Mouse (Mus musculus) heart, adult 9 months (tissue): ENCODE measurements around the gene Tpst1.
A peak's percentile ranks its signal among the peaks of the same experiment; 100 is the strongest.
"Not testable (repeated sequence)": the region's sequence is repeated elsewhere in the genome, so short reads cannot be mapped to it uniquely, and the experiment has no call there.

Experiments
- DNase-seq, 2 experiments: peaks; one replicate each; pipeline ENCODE4 v3.0.0; 2022; ENCODE audit warnings: low spot score in 2 of 2

Gene Tpst1

GRCm38 (mm10) chr5:130073026-130073425 is at the start of gene Tpst1:
Gene Tpst1 (plus strand): TSS chr5:130073326.
- DNase-seq, result no peak

DNA sequence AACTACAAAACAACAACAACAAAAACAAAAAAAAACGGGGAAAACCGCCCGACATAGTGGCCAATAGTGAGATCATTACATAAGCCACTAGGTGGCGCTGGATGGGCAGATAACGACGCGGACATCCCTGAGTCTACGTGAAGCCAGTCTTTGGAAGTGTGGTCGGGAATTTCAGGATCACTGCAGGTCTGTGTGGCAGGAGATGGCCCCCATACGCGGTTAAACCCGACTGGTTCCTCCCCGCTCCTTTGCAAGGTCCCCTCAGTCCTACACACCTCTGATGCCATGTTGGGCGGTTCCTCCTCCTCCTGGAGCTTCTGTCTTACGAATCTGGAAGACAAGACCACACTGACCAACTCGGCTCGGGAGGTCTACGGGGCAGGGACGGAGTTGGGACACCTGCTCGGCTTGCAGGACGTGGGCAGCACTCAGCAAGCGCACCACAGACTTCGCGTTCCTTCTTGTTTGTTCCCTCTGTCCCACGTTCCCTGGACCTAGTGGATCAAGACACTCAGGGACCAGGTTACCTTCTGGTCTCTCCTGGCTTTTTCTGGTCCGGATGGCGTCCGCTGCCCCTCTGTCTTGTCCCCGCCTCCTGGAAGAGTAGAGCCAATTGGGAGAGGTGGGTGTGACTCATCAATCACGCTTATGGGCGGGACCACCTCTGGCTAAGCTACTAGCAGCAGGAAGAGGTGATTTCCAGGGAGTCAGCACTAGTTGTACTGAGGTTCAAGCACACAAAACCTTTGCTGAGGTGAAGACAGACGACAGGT is 49.2 kb upstream of the Tpst1 start:
- peak; percentile 90 to 93 for DNase-seq

DNA sequence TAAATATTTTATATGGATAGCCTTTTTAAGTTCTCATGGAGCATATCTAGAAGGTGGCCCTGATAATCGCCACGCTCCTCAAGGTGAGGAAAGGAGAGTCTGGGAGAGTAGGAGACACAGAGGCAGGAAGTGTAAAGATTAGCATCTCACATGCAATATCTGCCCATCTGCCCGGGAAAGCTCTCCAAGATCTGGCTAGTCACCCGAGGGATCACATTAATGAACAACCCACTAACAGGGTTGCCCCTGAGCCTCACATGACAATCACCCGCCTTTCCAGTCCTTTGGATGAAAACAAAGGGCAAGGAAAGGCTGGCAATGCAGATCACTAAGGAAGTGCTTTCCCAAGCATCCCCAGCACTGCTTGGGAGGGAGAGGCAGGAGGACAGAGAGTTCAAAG is 46.0 kb upstream of the Tpst1 start:
- DNase-seq, result no peak

- DNase-seq, result no peak
These were observed 45.4 kb upstream of the Tpst1 start for GRCm38 (mm10) chr5:130027696-130028095.

DNA sequence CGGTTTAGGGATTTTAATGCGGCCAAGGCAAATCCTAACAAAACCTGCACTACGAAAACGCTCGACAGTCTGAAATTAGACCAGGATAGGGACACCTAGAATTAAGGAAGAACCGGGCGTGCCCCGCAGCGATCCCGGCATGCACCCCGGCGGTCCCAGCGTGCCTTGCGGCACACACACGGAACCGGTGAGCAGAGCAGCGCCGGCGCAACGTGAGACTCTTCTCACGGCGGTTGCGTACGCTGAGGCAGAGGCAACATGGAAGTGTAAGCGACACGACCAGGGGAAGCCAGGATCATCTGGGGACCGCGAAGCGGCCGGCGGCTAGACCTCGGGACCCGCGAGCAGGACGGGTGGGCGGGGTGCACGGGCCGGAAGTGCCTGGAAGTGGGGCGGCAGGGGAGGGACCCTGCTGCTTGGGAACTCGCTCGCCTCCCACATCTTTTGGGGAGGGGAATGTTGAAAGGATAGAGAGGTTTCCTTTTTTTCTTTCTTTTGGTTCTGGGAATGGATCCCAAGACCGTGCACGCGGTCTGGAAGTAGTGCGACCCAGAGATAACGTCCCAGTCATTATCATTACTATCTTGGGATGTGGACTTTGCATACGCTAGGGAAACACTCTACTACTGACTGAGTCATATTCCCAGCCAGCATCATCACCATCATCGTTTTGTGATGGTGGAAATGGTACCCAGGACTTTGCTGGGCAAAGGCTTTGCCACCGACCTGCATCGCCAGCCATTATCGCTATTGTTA is 43.8 kb upstream of the Tpst1 start, which contains the start of the genes Asl and Crcp:
Gene Asl (minus strand): TSS at position 106 of the 756 bp plus-strand sequence.
Gene Crcp (plus strand): TSS at position 149 of the 756 bp plus-strand sequence.
- DNase-seq, result peak; percentile 83 to 85

GRCm38 (mm10) chr5:130031410-130032390 is 41.4 kb upstream of the Tpst1 start:
- no peak for DNase-seq

GRCm38 (mm10) chr5:130033869-130034268 is 39.3 kb upstream of the Tpst1 start:
- no peak for DNase-seq

GRCm38 (mm10) chr5:130036300-130036699 is 36.8 kb upstream of the Tpst1 start:
- not testable (repeated sequence) for DNase-seq

GRCm38 (mm10) chr5:130037752-130038455 is 35.2 kb upstream of the Tpst1 start:
- peak; percentile 74 to 80 for DNase-seq

GRCm38 (mm10) chr5:130040797-130041196 is 32.3 kb upstream of the Tpst1 start:
- DNase-seq, result no peak

DNA sequence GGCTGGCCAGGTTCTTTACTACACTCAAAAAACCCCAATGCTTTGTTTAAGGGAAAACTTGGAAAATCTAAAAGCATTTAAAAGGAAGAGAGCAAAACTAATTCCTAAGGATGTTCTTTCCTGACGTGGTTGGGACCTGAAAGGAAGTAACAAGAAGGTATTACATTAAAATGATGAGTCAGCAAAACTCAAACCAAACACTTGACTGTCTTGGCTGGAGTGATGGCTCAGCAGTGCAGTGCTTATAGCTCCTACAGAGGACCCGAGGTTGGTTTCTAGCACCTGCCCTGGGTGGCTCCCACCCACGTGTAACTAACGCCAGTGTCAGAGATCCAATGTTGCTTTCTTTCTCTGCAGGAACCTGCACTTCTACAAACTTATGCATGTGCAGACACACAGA is 31.9 kb upstream of the Tpst1 start:
- DNase-seq, result no peak

DNA sequence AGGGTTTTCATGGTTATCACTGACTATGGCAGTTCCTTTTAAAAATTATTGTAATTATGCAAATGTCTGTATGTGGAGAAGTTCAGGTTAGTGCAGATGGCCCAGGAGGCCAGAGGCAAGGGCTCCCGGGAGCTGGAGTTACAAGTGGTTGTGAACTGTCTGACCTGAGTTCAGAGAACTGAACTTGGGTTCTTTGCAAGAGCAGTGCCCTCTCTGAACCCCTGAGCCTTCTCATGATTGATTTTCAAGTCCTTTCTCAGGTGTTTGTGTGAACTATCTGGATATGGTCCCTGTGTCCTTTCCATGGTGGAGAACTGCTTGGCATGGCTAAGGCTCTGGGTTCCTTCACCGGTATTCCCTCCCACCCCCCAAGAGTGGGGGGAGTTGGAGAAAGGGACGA is 29.4 kb upstream of the Tpst1 start:
- DNase-seq, result no peak

GRCm38 (mm10) chr5:130044201-130044695 is 28.9 kb upstream of the Tpst1 start:
- peak; percentile 76 to 84 for DNase-seq

- DNase-seq, result no peak
These were observed 27.0 kb upstream of the Tpst1 start for GRCm38 (mm10) chr5:130046100-130046499.

GRCm38 (mm10) chr5:130046589-130046988 is 26.5 kb upstream of the Tpst1 start:
- DNase-seq, result peak in 1 of 2 experiments; percentile 21

- DNase-seq, result no peak
These were observed 26.1 kb upstream of the Tpst1 start for GRCm38 (mm10) chr5:130047013-130047412.

- peak; percentile 71 to 72 for DNase-seq
These were observed 24.2 kb upstream of the Tpst1 start for GRCm38 (mm10) chr5:130048786-130049520.

GRCm38 (mm10) chr5:130050416-130050815 is 22.7 kb upstream of the Tpst1 start:
- no peak for DNase-seq

DNA sequence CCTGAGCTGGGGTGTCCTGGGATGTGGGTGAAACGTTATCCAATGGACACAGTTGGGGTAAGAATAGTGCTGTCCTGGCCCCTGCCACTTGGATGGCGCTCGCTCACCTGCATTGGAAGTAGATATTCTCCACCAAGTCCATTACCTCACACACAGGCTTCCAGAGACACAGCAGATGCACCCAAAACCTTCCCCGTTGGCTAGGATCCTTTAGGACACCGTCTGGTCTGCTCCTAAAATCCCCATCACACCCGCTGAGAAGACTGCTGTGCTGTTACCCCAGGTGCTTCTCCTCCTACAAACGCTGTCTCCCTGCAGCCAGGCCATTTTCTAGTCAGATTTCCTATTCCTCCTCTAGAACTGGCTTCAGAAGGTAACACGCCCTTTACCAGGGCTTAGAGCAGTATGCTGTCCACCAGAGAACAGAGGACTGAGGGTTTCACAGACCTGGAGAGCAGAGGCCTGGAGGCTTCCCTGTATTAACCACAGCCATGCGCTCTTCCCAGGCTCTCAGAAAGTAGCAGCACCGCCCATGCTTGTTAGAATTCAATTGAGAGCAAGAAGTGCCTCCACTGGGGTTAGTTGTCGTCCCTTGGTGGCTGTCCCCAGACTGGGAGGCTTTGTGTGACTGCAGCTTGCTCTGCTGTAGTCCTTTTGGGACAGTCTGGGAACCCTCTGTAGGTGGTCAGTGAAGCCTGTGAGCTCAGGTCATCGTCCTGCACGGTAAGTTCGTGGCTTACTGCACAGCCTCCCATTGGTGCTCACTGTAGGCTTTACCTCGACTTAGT is 21.9 kb upstream of the Tpst1 start:
- DNase-seq, result no peak
